Mouse (Mus musculus) liver, adult 2 months (tissue): ENCODE results near the gene Zc3h15. TPM values are rescaled to one million over a fixed set of nuclear protein-coding genes. Genes with fewer than 3 reads are reported as not detected.

ENCODE experiments used
- DNase-seq: peaks from one replicate; pipeline ENCODE4 v3.0.0-alpha.2; 2011; ENCODE audit warnings: low read depth, low spot score; ENCODE audit errors: extremely low read depth
- H3K27ac ChIP-seq: fragments of 200-500 bp; replicated peaks from 2 replicates; pipeline ENCODE4 v1.5.1; 2012; ENCODE audit warnings: low read depth, mild to moderate bottlenecking, control low read depth, inconsistent platforms, low read length; ENCODE audit not compliant: insufficient read depth
- H3K27me3 ChIP-seq: fragments of 200-500 bp; 2 replicates; pipeline ENCODE4 v1.6.1; 2012; ENCODE audit warnings: mild to moderate bottlenecking, moderate library complexity, low read length, inconsistent platforms; ENCODE audit not compliant: control insufficient read depth, insufficient read depth
- H3K36me3 ChIP-seq: fragments of 200-500 bp; 2 replicates; pipeline ENCODE4 v1.6.1; 2012; ENCODE audit warnings: low read length, inconsistent platforms; ENCODE audit not compliant: control insufficient read depth, insufficient read depth
- H3K4me1 ChIP-seq: fragments of 200-500 bp; 2 replicates; pipeline ENCODE4 v1.6.1; 2011; ENCODE audit warnings: low read length; ENCODE audit not compliant: control insufficient read depth, insufficient read depth
- H3K4me3 ChIP-seq: fragments of 200-500 bp; 2 replicates; pipeline ENCODE4 v1.5.1; 2011; ENCODE audit warnings: low read depth, mild to moderate bottlenecking, control low read depth, low read length, moderate library complexity; ENCODE audit not compliant: insufficient read depth
- H3K79me2 ChIP-seq: fragments of 200-500 bp; 2 replicates; pipeline ENCODE4 v1.6.1; 2012; ENCODE audit warnings: inconsistent platforms, mild to moderate bottlenecking, low read length, moderate library complexity; ENCODE audit not compliant: control insufficient read depth, insufficient read depth
- H3K9ac ChIP-seq: fragments of 200-500 bp; 2 replicates; pipeline ENCODE4 v1.6.1; 2012; ENCODE audit warnings: low read depth, mild to moderate bottlenecking, control low read depth, inconsistent platforms, low read length
- CTCF ChIP-seq: fragments of 200-500 bp; IDR thresholded peaks from 2 replicates; pipeline ENCODE4 v1.5.1; 2011; ENCODE audit warnings: low read depth, low read length, control low read depth
- POLR2A ChIP-seq: fragments of 200-500 bp; IDR thresholded peaks from 2 replicates; pipeline ENCODE4 v1.6.1; 2011; ENCODE audit warnings: low read length, control low read depth; ENCODE audit not compliant: insufficient read depth; ENCODE audit errors: extremely low read depth
- WGBS: fragments of 180-500 bp; shearing (Covaris S2); methylation state at CpG from one replicate; pipeline ENCODE4 v1.1.7; 2018; 5-methylcytosine and 5-hydroxymethylcytosine counted together
- polyA plus RNA-seq: library from polyadenylated mRNA; depleted of rRNA; stranded (reverse); fragments of >200 nt; gene quantifications from 2 replicates; pipeline ENCODE4 v1.2.3, GENCODE M21; 2012
- total RNA-seq: library from RNA; depleted of rRNA; stranded (reverse); fragments of >200 nt; gene quantifications from 2 replicates; pipeline ENCODE4 v1.2.3, GENCODE M21; 2014

Zc3h15 gene
- total and polyA plus RNA-seq, 2 experiments = 14.6 to 57.6 TPM

- 25% methylated on average over 8 of the region's 8 CpGs for WGBS
- no peak for TF ChIP-seq CTCF
- TF ChIP-seq POLR2A = no peak
- H3K79me2 ChIP-seq = no peaks in the 10 kb centered on the region
- H3K9ac ChIP-seq = no peak overlapping the region
- H3K4me1 ChIP-seq = peaks cover 4% of the 10 kb centered on the region
- H3K27ac ChIP-seq = no peak overlapping the region
- H3K4me3 ChIP-seq = no peak overlapping the region
- no peaks in the 10 kb centered on the region for H3K27me3 ChIP-seq
- peak; percentile 59 for DNase-seq
- no peaks in the 10 kb centered on the region for H3K36me3 ChIP-seq
These were observed 40.5 kb downstream of the Zc3h15 start for GRCm38 (mm10) chr2:83684691-83685090.

GRCm38 (mm10) chr2:83690372-83690771 lies 46.1 kb downstream of the Zc3h15 start:
- TF ChIP-seq CTCF = no peak
- no peak for TF ChIP-seq POLR2A
- DNase-seq = no peak
- 35% methylated on average over 2 of the region's 2 CpGs for WGBS

GRCm38 (mm10) chr2:83692651-83693545 lies 48.7 kb downstream of the Zc3h15 start:
- Histone ChIP-seq H3K79me2 (no peaks in the 10 kb centered on the region), H3K27ac (no peak overlapping the region), H3K27me3 (no peaks in the 10 kb centered on the region), H3K4me1 (no peaks in the 10 kb centered on the region), H3K9ac (no peak overlapping the region), H3K36me3 (no peaks in the 10 kb centered on the region), H3K4me3 (no peak overlapping the region)
- TF ChIP-seq POLR2A = no peak
- no peak for TF ChIP-seq CTCF
- DNase-seq = no peak
- WGBS = 51% methylated on average over 10 of the region's 10 CpGs

More at GRCm38 (mm10) chr2:83690372-83690771, 46.1 kb downstream of the Zc3h15 start:
- Histone ChIP-seq H3K4me3 (no peak overlapping the region), H3K36me3 (no peaks in the 10 kb centered on the region), H3K4me1 (no peaks in the 10 kb centered on the region; the same call in 1 of the 2 replicates), H3K9ac (no peak overlapping the region), H3K79me2 (no peaks in the 10 kb centered on the region), H3K27ac (no peak overlapping the region), H3K27me3 (no peaks in the 10 kb centered on the region)

- Histone ChIP-seq H3K36me3 (no peaks in the 10 kb centered on the region), H3K79me2 (no peaks in the 10 kb centered on the region), H3K4me1 (no peaks in the 10 kb centered on the region), H3K9ac (no peak overlapping the region), H3K27me3 (no peaks in the 10 kb centered on the region), H3K27ac (no peak overlapping the region), H3K4me3 (no peak overlapping the region)
- TF ChIP-seq CTCF (no peak), POLR2A (no peak)
- WGBS = 83% methylated on average over 7 of the region's 7 CpGs
- DNase-seq = no peak
These were observed 49.8 kb downstream of the Zc3h15 start for GRCm38 (mm10) chr2:83694061-83694460.

- H3K4me3 ChIP-seq = no peak overlapping the region
- no peak for DNase-seq
- no peaks in the 10 kb centered on the region for H3K36me3 ChIP-seq
- H3K9ac ChIP-seq = no peak overlapping the region
- H3K27ac ChIP-seq = no peak overlapping the region
- no peak for TF ChIP-seq CTCF
- WGBS = 79% methylated on average over 11 of the region's 11 CpGs
- no peaks in the 10 kb centered on the region for H3K27me3 ChIP-seq
- H3K79me2 ChIP-seq = no peaks in the 10 kb centered on the region
- no peaks in the 10 kb centered on the region for H3K4me1 ChIP-seq
These were observed 51.4 kb downstream of the Zc3h15 start for GRCm38 (mm10) chr2:83695345-83696247.
